Mouse (Mus musculus): Measurements from ENCODE around the gene Vti1b.

The Vti1b gene

GRCm38 (mm10) chr12:79138999-79139398 lies 33.5 kb downstream of the Vti1b start:
- no peak for DNase-seq (ENCODE audit: low read depth, low spot score)

GRCm38 (mm10) chr12:79136949-79137348 lies 35.5 kb downstream of the Vti1b start:
- DNase-seq (ENCODE audit: low read depth, low spot score) = no peak

DNA sequence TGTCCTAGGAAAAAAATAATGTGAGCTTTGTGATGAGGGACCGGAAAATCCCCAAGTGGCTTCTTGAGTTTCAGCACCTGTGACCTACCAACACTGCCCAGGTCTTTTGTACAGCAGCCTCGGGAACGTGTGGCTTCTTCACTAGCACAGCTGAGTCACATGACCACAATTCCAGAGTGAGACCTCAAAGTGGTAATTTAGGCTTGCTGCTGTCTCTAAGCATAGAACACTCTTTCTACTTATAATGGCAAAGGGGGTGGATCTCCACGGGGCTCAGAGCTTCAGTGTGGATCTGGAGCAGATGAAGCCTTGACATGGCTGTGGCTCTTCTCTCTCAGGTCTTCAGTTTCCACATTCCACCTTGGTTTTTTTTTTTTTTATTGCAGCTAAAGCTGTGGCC lies 37.4 kb downstream of the Vti1b start:
- DNase-seq (ENCODE audit: low read depth, low spot score) = peak; percentile 76

DNA sequence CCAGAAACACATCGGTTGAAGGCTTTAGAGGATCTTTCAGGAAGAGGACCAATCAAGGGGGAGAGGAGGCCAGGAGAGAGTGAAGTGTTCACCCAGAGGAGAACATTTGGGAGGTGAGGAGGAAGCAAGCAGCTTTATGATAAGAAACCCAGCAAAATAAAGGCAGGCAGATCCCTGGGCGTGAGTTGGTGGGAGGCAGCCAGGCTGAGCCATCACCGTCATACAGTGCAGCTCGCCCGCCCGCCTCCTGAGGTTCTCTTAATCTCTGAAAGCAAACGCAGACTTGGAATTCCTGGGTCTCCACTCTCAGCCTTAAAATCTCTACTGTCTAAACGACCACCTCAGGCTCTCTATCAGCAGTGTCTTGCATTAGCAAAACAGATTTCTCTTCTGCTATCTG lies 37.8 kb downstream of the Vti1b start:
- peak; percentile 38 for DNase-seq (ENCODE audit: low read depth, low spot score)

- peak; percentile 18 for DNase-seq (ENCODE audit: low read depth, low spot score)
These were observed 40.6 kb downstream of the Vti1b start for GRCm38 (mm10) chr12:79131706-79132460.

- peak; percentile 13 for DNase-seq (ENCODE audit: low read depth, low spot score)
These were observed 41.2 kb downstream of the Vti1b start for GRCm38 (mm10) chr12:79131178-79131675.

GRCm38 (mm10) chr12:79130299-79131177 lies 41.9 kb downstream of the Vti1b start, which contains the start of gene Arg2:
Gene Arg2, plus strand, starts transcription at chr12:79130777.
- DNase-seq (ENCODE audit: low read depth, low spot score) = peak; percentile 85

DNA sequence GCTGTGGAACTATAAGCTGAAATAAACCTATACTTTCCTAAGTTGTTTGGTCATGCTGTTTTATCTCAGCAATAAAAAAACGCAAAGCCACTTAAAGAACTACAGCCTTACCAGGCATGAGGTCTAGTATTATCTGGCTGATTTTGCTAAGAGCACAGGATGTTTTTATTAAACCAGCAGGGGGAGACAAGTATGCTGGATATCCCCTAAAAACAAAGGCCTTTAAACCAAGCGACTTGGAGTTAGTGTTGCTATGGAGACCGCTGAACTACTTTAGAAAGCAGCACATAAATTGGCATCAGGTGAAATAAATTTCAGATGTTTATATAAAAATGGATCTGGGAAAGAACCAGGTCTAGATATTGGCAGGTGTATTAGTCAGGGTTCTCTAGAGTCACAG lies 49.6 kb downstream of the Vti1b start:
- peak; percentile 75 for DNase-seq (ENCODE audit: low read depth, low spot score)

- DNase-seq (ENCODE audit: low read depth, low spot score) = no peak
These were observed 53.5 kb downstream of the Vti1b start for GRCm38 (mm10) chr12:79118991-79119390.
